Mouse (Mus musculus) c-Kit-positive CD71-negative TER-119-negative erythroid progenitor cells, embryonic 14.5 days (primary cell): ENCODE results near the gene Hoxa11.

Experiments
- DNase-seq: peaks from one replicate; pipeline ENCODE4 v3.0.0-alpha.2; 2013; ENCODE audit warnings: low read depth

The Hoxa11 gene

GRCm38 (mm10) chr6:52220003-52220864 is 25.4 kb downstream of the Hoxa11 start:
- DNase-seq, result no peak

GRCm38 (mm10) chr6:52219234-52219942 is 26.2 kb downstream of the Hoxa11 start:
- DNase-seq, result no peak

- DNase-seq, result no peak
Measured at GRCm38 (mm10) chr6:52218643-52219215, 26.9 kb downstream of the Hoxa11 start.

DNA sequence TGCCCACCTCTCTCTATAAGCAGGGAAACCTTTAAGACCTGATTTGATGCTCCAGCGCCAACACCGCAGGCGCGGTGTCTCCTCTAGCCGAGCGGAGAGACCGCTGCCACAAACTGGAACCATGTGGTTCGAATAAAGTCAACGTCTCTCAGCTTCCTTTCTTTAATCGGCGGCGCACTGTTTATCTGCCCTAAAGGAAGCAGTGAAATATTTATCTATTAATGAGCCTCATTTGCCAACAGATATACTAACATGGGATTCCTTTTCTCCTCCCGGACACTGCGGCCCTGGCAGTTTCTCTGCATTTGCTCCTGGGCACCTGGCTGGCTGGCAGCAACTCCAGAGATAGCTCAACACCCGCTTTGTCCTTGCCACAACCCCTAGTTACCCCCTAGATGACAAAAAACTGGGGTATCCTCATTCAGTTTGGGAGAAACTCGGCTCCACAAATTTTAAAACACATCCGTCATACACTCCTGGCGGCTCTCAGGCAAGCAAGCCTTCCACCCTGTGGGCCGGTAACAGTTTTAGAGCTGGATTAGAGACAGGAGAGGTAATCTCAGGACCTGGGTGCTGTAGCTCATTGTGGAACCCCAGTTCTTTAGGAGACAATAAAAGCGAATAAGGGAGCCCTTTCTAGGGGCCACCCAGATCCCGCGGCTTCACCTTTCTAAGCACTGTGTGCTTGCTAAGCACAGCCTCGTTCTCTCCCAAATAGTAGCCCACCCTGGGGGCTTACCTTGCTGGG is 27.5 kb downstream of the Hoxa11 start:
- no peak for DNase-seq

DNA sequence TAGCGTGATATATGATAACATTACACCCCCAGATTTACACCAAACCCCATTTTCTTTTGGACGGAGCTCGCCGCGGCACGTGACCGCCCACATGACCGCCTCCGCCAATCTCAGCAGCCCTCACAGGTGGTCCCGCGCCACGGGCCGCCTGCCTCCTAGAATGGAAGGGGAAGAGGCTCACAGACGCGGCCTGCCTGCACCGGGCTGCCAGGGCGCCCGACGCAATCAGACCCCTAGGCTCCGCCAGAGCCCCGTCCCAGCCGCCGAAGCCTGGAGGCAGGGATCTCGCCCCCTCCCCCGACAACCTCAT is 28.2 kb downstream of the Hoxa11 start:
- DNase-seq, result no peak

- DNase-seq, result no peak
Measured at GRCm38 (mm10) chr6:52216691-52217458, 28.7 kb downstream of the Hoxa11 start.

- no peak for DNase-seq
Measured at GRCm38 (mm10) chr6:52215771-52216535, 29.7 kb downstream of the Hoxa11 start.

DNA sequence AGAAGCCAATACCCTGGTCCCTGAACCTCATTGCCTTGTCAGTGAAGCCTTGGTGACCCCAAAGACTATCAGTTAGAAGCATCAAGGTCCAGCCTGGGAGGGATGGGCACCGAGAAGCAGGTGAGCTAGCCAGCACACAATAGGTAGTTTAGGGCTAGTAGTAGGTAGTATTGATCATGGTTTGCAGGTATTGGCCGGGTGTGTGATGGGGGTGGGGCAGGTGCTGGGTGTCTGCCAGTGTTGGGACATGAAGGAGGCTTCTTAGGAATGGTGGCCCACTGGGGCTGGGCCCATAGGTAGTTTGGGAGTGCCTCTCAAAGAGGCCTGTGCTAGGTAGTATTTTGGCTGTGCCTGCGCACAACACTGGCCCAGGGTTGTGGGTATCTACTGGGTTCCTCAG is 30.5 kb downstream of the Hoxa11 start:
- DNase-seq, result no peak

- DNase-seq, result no peak
Measured at GRCm38 (mm10) chr6:52214271-52214670, 31.3 kb downstream of the Hoxa11 start.

GRCm38 (mm10) chr6:52213119-52213986 is 32.3 kb downstream of the Hoxa11 start, which contains the start of the genes Hoxa3 and Gm28308:
Hoxa3 (minus strand) TSS chr6:52213336.
Gm28308 (minus strand) TSS chr6:52213339.
- DNase-seq, result no peak

DNA sequence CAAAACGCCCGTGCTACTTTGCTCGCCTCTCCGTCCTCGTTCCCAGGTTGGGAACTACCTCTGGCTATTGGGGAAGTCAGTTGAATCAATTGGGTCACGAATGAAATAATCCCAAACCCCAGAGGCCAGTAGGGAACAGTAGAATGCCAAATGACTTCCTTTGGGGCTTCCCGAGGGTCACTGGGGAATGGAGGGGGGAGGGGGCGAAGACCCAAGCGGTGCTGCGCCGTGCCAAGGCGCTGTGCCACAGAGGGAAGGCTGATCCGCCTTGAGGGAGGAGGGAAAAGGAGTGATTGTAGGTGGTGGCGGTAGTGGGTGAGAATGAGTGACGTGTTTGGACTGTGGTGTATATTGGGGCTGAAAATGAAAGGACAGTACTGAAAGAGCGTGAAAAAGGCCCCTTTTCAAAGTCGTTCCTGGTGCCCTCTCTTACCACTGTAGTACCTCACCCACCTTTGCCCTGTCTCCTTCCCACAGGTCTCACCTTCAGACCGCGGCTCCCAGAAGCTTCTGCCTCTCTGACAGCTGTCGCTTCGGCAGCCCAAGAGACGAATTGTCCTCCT is 33.0 kb downstream of the Hoxa11 start:
- no peak for DNase-seq

DNA sequence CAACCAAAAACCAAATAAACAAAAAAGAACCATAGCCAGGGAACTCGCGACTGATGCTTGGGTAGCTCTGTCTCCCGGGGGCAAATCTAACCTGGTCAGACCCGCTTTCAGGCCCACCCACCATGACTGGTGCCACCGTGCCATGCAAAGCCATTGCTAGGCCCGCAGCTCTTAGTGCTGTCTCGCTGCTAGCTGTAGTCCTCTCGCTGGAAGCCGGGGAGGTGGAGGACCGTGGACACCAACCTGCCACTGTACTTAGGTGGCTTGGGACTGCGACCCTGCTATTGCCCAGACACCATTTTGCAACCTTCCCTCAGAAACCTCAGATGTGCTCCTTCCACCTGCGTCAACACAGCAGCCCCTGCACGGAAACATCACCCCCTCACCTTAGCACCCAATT is 33.6 kb downstream of the Hoxa11 start:
- no peak for DNase-seq

- DNase-seq, result no peak
Measured at GRCm38 (mm10) chr6:52211170-52211935, 34.3 kb downstream of the Hoxa11 start.

DNA sequence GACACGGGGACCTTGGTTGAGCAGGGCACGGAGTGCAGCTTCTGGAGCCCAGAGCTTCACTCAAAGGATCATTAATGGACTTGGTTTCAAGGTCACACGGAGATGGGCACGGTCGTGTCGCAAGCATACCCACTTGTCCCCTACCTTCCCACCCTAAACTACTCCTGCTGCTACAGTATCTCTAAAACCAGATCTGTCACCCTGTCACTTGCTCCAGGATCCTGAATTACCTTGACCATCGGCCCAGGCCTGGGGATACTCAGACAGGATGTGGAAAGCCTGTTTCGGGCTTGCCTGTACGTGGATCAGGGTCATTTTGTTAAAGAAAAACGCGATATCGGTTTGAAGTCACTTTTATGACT is 35.9 kb downstream of the Hoxa11 start:
- no peak for DNase-seq

DNA sequence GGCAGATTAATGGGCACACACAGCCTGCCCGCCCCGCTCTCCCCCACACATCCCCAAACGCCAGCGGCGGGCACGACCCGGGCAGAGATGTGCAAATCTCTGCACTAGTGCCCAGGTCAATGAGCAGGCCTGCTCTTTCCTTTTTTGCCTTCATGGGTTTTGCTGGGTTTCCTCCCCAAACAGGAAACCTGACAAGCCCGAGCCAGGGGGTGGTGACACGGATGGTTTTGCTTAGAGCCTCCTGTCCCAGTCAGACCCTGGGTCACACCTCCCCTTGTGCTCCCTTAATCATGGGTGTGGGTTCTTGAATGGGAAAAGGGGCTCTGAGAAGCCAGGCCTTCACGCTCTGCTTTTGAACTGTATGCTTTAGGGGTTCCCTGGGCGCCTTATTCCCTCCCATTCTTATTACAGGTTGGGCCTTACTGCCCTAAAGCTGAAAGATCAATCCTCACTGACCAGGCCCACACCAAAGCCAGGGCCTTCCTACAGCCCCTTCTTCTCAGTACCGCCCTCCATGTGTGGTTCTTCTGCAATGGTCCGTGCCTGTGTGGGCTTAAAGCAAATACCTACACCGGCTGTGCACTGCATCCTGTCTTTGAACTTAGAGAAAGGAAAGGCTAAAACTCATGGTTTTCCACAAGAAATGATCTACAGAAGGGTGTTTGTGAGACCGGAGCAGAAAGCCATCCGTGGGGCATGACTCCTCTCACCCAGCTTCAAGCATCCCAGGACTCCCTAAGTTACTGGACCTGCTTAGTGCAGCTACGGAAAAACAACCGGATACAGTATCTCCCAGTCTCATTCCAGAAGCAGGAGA is 36.5 kb downstream of the Hoxa11 start:
- no peak for DNase-seq

GRCm38 (mm10) chr6:52208072-52208867 is 37.3 kb downstream of the Hoxa11 start, which contains the start of gene Hoxa6:
Hoxa6 (minus strand) TSS chr6:52208722.
- DNase-seq, result no peak

DNA sequence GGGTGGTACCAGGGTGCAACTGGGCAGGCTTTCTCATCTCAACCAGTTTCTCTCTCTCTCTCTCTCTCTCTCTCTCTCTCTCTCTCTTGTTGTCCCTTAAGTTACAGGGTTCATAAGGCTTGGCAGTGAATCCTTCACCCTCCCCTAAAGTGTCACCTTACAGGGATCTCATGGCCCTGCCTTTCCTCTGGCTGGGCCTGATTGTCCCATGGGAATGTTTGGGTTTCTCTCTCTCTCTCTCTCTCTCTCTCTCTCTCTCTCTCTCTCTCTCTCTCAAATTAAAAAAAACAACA is 38.0 kb downstream of the Hoxa11 start:
- no peak for DNase-seq
